Mouse (Mus musculus) embryonic fibroblast, embryonic 13.5 days (primary cell): ENCODE results near the gene Ttbk1.

Experiments
- CTCF ChIP-seq: IDR thresholded peaks from 2 replicates; pipeline ENCODE4 v1.5.1; 2011; ENCODE audit warnings: mild to moderate bottlenecking, control low read depth, low read length, moderate library complexity, borderline replicate concordance; ENCODE audit not compliant: insufficient read depth
- POLR2A ChIP-seq: IDR thresholded peaks from 2 replicates; pipeline ENCODE4 v1.6.1; 2011; ENCODE audit warnings: low read depth, mild to moderate bottlenecking, control low read depth, low read length, moderate library complexity

DNA sequence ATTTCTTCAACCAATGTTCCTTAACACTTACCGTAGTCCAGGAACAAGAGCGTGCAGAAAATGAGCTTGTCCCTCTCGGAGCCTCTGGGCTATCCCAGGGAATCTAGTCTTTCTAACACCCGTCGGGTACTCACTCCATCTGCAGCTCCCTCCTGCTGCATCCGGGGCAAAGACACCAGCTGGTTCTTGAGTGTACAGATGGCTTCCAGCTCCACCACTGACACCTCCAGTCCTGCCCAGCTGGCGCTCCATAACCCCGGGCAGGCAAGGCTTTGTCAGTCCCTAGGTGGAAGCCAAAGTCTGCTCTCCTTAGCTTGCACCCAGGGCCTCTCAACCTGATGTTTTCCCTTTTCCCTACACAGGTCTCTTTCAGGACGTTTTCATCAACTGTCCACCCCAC lies 19.6 kb downstream of the Ttbk1 start:
- TF ChIP-seq POLR2A (no peak), CTCF (no peak)
